Mouse (Mus musculus) lung, postnatal 25 days (tissue): ENCODE results near the gene Mthfd1l.
"Not testable (repeated sequence)": the region's sequence is repeated elsewhere in the genome, so short reads cannot be mapped to it uniquely, and the experiment has no call there.

ENCODE experiments used
- DNase-seq: peaks from one replicate; pipeline ENCODE4 v3.0.0; 2022; ENCODE audit warnings: low spot score

Mthfd1l gene

DNA sequence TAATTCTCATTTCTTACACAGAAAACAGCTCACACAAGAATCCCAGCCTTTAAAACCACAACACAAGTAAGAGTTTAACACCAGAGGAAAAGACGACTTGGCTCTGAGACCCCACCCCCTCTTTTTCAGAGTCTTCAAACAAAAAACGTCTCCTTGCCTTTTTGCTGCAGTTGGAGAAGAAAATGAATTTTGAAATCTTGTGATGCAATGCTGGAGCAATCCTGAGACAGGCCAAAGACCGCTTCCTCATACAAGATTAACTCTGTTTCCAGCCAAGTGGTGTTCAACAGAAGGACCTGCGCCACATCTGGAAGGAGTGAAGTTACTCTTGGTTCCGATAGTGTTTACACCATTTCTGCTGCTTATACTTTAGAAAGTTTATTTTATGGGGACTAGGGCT, 182.6 kb downstream of the Mthfd1l start:
- DNase-seq: peak; percentile 21

GRCm38 (mm10) chr10:4158533-4158932, 185.6 kb downstream of the Mthfd1l start:
- no peak for DNase-seq

DNA sequence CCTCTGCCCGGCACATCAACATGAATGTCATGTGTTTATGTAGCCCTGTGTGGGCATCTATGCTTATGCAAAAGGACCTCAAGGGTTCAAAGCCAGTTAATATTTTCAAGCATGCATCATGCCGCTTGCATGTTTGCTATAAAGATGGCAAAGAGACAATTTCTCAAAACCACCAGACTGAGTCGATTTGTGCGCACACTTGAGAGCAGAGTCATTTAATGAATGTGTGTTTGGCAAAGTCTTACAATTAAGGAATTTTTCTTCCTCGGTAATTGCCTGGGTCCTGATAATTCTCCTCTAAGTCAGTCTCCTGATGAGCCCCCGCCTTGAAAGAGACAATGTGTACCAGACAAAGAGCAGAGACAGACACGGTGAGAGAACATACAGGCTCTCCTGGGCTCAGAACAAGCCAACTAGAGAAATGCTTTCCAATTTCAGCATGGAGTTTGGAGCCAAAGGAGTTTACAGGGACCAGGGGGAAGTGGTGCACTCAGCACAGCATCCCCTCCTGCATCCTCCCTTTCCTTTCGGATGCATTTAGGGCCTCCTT, 186.7 kb downstream of the Mthfd1l start:
- DNase-seq: no peak

DNA sequence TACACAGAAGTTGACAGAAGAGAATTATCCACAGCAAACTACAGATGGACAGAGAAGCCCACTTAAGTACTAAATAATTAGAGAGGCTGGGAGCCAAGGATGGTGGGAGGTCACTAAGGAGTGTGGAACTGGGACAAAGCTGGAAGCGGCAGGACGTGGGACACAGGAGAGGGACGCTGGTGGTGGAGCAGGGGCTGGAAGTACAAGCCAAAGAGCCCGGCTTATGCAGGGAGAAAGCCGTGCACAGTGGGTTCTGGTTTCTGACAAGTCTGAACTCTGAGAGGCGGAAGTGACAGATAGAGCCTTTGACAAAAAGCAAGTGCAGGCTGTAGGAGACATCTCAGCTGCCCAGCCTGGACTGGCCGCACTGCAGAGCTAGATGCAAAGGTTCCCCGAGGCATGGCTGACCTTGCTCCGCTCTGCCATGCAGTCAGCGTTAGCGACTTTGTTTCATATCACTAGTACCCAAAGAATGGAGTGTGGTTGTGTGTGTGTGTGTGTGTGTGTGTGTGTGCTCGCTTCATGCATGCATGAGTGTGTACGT, 187.4 kb downstream of the Mthfd1l start:
- no peak for DNase-seq

DNA sequence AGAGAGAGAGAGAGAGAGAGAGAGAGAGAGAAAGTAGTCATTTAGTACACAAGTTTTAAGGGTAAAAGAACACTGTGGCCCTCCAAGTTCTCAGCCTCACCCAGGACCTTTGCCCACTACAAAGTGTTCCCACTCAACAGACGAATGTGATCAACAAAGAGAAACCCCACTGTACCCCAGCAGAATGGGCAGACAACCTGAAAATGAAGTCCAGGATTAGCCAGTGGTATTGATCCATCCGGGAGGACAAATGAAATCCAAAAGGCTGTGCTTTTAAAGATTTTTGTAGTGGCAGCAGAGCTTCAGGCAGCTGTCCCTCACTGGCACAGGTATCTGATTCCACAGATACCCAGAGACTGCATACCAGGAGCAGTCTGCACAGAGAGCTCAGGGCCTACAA, 189.1 kb downstream of the Mthfd1l start:
- DNase-seq: no peak

DNA sequence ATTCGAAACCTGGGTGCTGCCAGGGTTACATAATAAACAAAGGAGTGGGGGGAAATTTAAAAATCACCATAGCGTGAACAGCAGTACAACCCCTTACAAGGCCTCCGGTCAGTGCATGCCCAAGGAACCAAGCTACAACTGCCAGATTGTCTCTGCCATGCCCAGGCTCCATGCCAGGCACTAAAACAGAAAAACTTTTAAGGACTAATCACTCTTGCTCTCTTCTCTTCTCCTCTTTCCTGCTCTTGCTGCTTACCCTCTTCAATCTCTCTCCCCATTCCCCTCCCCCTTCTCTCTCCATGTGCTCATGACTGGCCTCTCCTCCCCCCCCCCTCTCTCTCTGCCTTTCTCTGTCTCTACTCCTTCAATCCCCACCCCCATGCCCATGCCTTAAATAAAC, 190.1 kb downstream of the Mthfd1l start:
- DNase-seq: no peak

- DNase-seq: peak; percentile 59
Measured at GRCm38 (mm10) chr10:4164681-4165080, 191.8 kb downstream of the Mthfd1l start.

- no peak for DNase-seq
Measured at GRCm38 (mm10) chr10:4168222-4168798, 195.4 kb downstream of the Mthfd1l start.

DNA sequence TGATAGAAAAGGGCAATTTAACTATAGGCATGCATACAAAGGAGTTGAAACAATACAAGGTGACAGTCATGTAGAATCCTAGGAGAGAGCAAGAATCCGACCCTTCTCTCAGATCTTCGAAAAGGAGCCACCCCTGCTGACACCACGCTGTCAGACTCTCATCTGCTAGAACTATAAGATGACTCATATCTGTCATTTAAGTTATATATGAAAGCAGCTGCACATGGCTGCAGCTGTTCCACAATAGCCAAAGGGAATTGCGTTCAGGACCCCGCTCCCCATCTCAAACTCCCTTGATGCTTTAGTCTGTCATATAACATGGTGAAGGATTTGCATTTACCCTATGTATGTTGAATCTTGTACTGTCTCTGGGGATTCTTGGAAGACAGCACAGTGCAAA, 201.3 kb downstream of the Mthfd1l start:
- DNase-seq: no peak

DNA sequence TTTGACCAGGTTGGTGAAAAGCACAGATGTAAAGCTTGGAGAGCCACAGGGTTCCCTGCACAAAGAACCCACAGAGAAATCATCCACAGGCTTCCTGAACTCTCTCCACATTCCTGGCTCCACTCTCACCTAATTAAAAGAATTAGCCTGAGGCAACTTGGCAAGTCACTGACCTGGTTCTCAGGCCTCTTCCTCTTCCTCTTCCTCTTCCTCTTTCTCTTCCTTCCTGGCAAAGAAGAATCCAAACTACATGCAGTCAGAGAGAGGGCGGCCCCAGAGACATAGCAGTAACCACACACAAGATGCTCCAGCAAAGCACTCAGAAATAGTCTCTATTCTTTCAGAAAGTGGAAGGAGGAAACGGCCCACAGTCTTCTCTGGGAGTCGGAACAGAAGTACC, 201.8 kb downstream of the Mthfd1l start:
- no peak for DNase-seq

DNA sequence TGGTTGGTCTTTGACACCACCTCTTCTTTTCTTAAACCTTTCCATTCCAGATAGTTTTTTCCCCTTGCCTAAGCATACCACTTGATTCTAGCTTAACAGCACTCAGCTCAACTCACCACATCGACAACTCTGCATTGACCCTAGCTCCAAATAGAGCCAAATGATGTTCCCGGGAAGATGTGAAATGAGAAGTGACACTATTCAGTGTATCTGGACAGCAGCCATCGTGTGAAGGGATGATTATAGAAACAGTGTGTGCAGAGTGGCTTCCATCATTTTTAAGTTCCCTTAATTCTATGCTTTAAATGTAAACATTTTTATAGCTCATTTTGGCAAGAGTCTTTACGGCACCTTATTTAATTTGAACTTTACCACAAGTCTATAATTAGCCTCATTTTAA, 204.4 kb downstream of the Mthfd1l start:
- DNase-seq: no peak

DNA sequence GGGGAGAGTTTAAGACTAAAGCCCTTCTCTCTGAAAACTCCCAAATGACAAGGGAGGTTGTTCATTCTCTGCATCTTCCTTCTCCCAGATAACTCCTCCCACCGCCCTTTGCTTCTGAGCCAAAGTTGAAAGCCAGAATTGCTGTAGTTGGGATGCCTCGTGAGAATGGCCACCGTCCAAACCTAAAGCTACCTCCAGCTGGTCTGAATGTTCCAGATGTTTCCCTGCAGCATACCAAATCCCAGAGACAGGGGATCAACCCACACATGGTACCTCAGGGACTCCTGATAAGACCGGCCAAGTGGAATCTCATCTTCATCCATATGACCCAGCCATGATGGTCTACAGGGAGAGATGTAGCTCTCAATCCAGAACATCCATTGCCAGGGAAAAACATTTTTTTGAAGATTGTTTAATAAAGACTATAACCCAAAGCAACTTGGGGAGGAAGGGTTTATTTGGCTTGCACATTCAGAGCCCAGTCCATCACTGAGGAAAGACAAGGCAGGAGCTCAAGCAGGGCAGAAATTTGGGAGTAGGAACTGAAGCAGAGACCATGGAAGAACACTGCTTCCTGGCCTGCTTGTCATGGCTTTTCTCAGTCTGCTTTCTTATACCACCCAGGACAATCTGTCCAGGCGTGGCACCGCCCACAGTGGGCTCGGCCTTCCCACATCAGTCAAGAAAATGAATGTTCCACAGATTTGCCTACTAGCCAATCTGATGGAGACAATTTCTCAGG, 206.3 kb downstream of the Mthfd1l start:
- DNase-seq: no peak

DNA sequence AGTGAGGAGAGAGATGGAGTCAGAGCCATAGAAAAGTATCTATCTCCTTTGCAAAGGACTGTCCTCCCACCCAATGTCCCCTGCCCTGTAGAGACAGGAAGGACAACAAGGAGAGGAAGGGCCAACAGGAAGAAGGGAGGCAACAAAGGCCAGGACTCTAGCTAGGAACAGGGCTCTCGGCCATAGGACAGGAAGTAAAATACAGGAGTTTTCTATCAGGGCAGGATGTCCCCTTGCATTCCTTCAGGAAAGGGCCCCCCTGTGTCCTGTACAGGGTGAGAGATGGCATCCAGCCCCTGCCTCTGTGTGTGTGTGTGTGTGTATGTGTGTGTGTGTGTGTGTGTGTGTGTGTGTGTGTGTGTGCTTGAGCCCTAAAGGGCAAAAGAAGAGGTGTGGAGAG, 209.0 kb downstream of the Mthfd1l start:
- DNase-seq: peak; percentile 3

- no peak for DNase-seq
Measured at GRCm38 (mm10) chr10:4182406-4182805, 209.5 kb downstream of the Mthfd1l start.

DNA sequence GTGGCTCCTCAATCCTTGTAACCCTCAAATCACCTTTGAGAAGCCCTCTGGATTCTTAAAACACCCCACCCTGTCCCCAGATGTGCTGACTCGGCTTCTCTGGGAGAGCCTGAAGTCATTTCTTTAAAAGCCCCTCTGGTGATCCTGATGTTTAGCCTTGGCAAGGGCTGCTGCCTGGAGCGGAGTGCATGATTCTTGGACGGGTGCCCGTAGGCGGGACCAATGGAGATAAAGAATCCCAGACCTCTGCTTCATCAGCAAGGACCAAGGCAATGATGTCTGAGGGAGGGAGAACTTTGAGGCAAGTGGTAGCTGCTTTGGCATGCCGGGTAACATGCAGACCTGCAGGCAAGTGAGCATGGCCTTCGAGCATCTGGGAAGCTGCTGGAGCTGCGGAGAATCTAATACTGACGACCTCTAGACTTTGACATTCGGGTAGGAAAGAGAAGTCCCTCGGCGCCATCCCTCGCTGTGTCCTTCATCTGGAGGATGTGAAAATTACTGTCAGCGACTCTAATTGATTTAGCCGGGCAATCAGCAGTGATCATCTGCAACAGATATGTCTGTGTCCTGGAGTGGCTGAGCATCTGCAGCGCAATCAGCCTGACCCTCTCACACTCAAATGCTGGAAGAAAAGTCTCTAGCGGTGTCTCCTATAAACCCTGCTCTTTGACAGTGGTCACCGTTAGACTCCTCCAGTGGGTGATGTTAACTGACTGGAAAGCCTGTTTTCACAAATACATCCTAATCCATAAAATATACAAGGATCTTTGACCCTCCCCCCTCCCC, 215.9 kb downstream of the Mthfd1l start:
- DNase-seq: peak; percentile 50

DNA sequence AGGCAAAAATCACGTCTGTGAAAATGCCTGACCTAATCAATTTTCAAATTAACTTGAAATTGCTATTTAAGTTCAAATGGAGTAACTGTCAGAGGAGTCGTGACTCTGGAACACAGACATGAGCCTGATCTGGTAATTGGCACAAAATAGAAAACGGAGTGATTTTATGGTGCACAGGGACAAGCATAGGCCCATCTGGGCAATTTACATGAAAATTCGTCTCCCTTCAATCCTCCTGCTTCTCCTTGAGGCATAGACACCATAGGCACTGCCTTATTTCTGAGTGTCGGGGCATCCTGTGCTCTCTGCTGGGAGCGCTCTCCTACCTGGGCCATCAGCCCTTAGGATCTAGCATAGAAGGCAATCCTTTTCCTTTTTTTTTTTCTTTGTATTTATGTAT, 216.5 kb downstream of the Mthfd1l start:
- DNase-seq: no peak

DNA sequence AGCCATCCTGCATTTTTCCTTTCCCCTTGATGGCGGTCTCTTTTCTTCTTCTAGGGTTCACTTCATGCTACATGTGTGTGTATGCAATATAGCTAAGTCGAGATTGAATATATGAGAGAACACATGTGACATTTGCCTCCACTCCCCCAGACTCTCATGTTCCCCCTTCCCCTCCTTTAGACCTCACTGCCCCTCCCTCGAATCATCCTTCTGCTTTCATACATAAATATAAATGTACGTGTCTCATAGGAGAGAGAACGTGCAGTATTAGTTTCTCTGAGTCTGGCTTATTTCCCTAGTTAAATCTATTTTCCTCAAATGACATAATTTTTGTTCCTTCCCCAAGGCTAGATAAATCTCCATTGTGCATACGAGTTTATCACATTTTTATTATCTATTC, 226.1 kb downstream of the Mthfd1l start:
- no peak for DNase-seq

- no peak for DNase-seq
Measured at GRCm38 (mm10) chr10:4199926-4200325, 227.0 kb downstream of the Mthfd1l start.

GRCm38 (mm10) chr10:4200546-4201104, 227.7 kb downstream of the Mthfd1l start:
- no peak for DNase-seq

GRCm38 (mm10) chr10:4201141-4201540, 228.2 kb downstream of the Mthfd1l start:
- DNase-seq: no peak

- DNase-seq: not testable (repeated sequence)
Measured at GRCm38 (mm10) chr10:4203651-4204050, 230.7 kb downstream of the Mthfd1l start.

- no peak for DNase-seq
Measured at GRCm38 (mm10) chr10:4209040-4209439, 236.1 kb downstream of the Mthfd1l start.
